8 mouse cellular contexts compared by ENCODE assay signal in the genomic region with DNA sequence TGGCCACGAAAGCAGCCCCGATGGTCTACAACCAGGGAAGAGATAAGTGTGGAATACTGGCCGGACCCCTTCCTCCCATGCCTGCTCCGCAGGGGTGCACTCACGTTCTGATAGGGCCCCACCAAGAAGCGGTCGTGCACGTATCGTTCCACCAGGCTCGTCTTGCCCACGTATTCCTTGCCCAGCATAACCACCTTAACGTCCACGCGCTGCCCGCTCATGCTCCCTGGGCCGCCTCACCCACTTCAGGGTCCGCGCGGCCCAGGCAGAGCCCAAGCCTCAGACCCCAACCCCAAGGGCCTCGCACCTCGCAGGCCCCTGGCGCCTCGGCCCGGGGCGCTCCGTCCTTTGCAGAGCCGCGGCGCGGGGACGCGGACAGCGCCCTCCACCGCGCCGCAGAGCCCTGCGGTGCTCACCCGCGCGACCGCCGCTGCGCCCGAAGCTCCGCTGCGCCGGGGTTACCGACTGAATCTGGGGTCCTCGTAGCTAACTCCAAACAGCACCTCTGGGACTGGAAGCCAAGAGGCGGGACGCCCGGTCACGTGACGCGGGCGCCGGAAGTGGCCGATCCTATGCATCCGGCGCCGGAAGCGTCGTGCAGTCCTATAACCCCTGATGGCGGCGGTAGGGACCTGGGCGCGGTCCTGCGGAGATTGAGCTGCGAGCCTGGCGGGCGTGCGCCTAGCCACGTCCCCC. TPM values are rescaled to one million over a fixed set of nuclear protein-coding genes. Genes with fewer than 3 reads are reported as not detected.
DNase-seq lines count a peak whose midpoint lies in the region; ATAC-seq and TF ChIP-seq lines count a peak whose summit lies in the region.

Rab24 (minus strand) TSS at position 513 of the 696 bp plus-strand sequence.

- H3K4me2 ChIP-seq in embryonic facial prominence, embryonic 13.5 days, result peak within 1 kb of the TSS; percentile 88
- H3K4me2 ChIP-seq in limb, embryonic 14.5 days (replicated peaks; ENCODE audit: low read depth, low read length, severe bottlenecking), result peak within 1 kb of the TSS; percentile 88
- H3K4me2 ChIP-seq in midbrain, embryonic 16.5 days (ENCODE audit: low read length), result peak within 1 kb of the TSS; percentile 97

- no peaks in the 10 kb centered on the region for H3K27me3 ChIP-seq in embryonic facial prominence, embryonic 13.5 days
- no peaks in the 10 kb centered on the region for H3K27me3 ChIP-seq in kidney, adult 2 months (replicated peaks; ENCODE audit: control insufficient read depth, insufficient read depth, low read length)
- H3K27me3 ChIP-seq in limb, embryonic 14.5 days (ENCODE audit: control insufficient read depth, insufficient read depth, low read length), result no peaks in the 10 kb centered on the region
- no peaks in the 10 kb centered on the region for H3K27me3 ChIP-seq in midbrain, embryonic 16.5 days (ENCODE audit: control insufficient read depth, insufficient read depth, low read depth, low read length)
- no peaks in the 10 kb centered on the region for H3K27me3 ChIP-seq in spleen, adult 2 months (ENCODE audit: control insufficient read depth, insufficient read depth, low read length)

- no peak for TF ChIP-seq CTCF in kidney, adult 2 months (conservative IDR thresholded peaks at IDR 0.05; ENCODE audit: insufficient read depth, insufficient read length, low read depth, low read length)
- no peak for TF ChIP-seq CTCF in spleen, adult 2 months (IDR thresholded peaks at IDR 0.05; ENCODE audit: extremely low read depth, insufficient read depth, insufficient read length, insufficient replicate concordance)

- DNase-seq in 3T3-L1 (ENCODE audit: low read depth, low spot score), result peak; percentile 84
- peak; percentile 90 to 93 for DNase-seq in adrenal gland, postnatal 36 days
- peak; percentile 91 to 93 for DNase-seq in heart, adult 18-20 months
- DNase-seq in kidney, adult 2 months, result peak; percentile 94
- DNase-seq in limb, embryonic 14.5 days (ENCODE audit: low spot score), result peak; percentile 96
- DNase-seq in spleen, adult 2 months (ENCODE audit: low read depth in 1 of 2, low spot score in 2 of 2), result peak; percentile 59 to 84

- H3K4me3 ChIP-seq in embryonic facial prominence, embryonic 13.5 days, result peak within 1 kb of the TSS; percentile 97
- H3K4me3 ChIP-seq in kidney, adult 2 months (ENCODE audit: insufficient read depth, low read depth, low read length), result peak within 1 kb of the TSS; percentile 93
- peak within 1 kb of the TSS; percentile 95 for H3K4me3 ChIP-seq in limb, embryonic 14.5 days (replicated peaks; ENCODE audit: low read length)
- H3K4me3 ChIP-seq in midbrain, embryonic 16.5 days (ENCODE audit: low read depth, low read length), result peak within 1 kb of the TSS; percentile 97
- peak within 1 kb of the TSS; percentile 88 for H3K4me3 ChIP-seq in spleen, adult 2 months (ENCODE audit: extremely low read depth, insufficient read depth, insufficient read length)

- H3K9ac ChIP-seq in embryonic facial prominence, embryonic 13.5 days, result peak within 1 kb of the TSS; percentile 97
- H3K9ac ChIP-seq in limb, embryonic 14.5 days (ENCODE audit: low read depth, low read length, severe bottlenecking), result peak within 1 kb of the TSS; percentile 95
- peak within 1 kb of the TSS; percentile 96 for H3K9ac ChIP-seq in midbrain, embryonic 16.5 days (ENCODE audit: low read depth, low read length)

- peaks cover 28% of the 10 kb centered on the region for H3K4me1 ChIP-seq in embryonic facial prominence, embryonic 13.5 days
- H3K4me1 ChIP-seq in kidney, adult 2 months (ENCODE audit: control insufficient read depth, insufficient read depth, low read length), result peaks cover 13% of the 10 kb centered on the region
- H3K4me1 ChIP-seq in limb, embryonic 14.5 days (ENCODE audit: control insufficient read depth, insufficient read depth, low read length), result peaks cover 18% of the 10 kb centered on the region
- peaks cover 26% of the 10 kb centered on the region for H3K4me1 ChIP-seq in midbrain, embryonic 16.5 days (ENCODE audit: control insufficient read depth, insufficient read depth, low read length)
- H3K4me1 ChIP-seq in spleen, adult 2 months (ENCODE audit: control insufficient read depth, insufficient read depth, insufficient read length), result peaks cover 33% of the 10 kb centered on the region

- peak within 1 kb of the TSS; percentile 86 for H3K27ac ChIP-seq in embryonic facial prominence, embryonic 13.5 days
- peak within 1 kb of the TSS; percentile 78 for H3K27ac ChIP-seq in kidney, adult 2 months (ENCODE audit: insufficient read depth, low read depth, low read length)
- H3K27ac ChIP-seq in limb, embryonic 14.5 days (replicated peaks; ENCODE audit: low read depth, low read length), result peak within 1 kb of the TSS; percentile 80
- H3K27ac ChIP-seq in midbrain, embryonic 16.5 days (ENCODE audit: low read length), result peak within 1 kb of the TSS; percentile 84
- H3K27ac ChIP-seq in spleen, adult 2 months (ENCODE audit: insufficient read depth, low read length), result peak within 1 kb of the TSS; percentile 77

- H3K36me3 ChIP-seq in embryonic facial prominence, embryonic 13.5 days, result peaks cover 69% of the 10 kb centered on the region
- H3K36me3 ChIP-seq in kidney, adult 2 months (ENCODE audit: control insufficient read depth, insufficient read depth, low read length), result no peaks in the 10 kb centered on the region; the same call in 1 of the 2 replicates
- peaks cover 70% of the 10 kb centered on the region for H3K36me3 ChIP-seq in limb, embryonic 14.5 days (ENCODE audit: control insufficient read depth, insufficient read depth, low read length)
- peaks cover 12% of the 10 kb centered on the region for H3K36me3 ChIP-seq in midbrain, embryonic 16.5 days (ENCODE audit: control insufficient read depth, insufficient read depth, low read length)
- peaks cover 21% of the 10 kb centered on the region for H3K36me3 ChIP-seq in spleen, adult 2 months (ENCODE audit: control insufficient read depth, insufficient read depth, low read length)

- TF ChIP-seq POLR2A in kidney, adult 2 months (IDR thresholded peaks at IDR 0.05; ENCODE audit: low read depth, low read length), result peak; percentile 25
- peak; percentile 85; the same call in 1 of the 2 replicates for TF ChIP-seq POLR2A in limb, embryonic 14.5 days (IDR thresholded peaks at IDR 0.05; ENCODE audit: borderline replicate concordance, extremely low read depth, insufficient read depth, insufficient read length)
- peak; percentile 49 for TF ChIP-seq POLR2A in spleen, adult 2 months (IDR thresholded peaks at IDR 0.05; ENCODE audit: low read depth, low read length)

- under 1% methylated on average over 72 of the region's 73 CpGs for WGBS in embryonic facial prominence, embryonic 13.5 days
- under 1% methylated on average over 73 of the region's 73 CpGs for WGBS in kidney, adult 2 months
- under 1% methylated on average over 58 of the region's 73 CpGs for WGBS in limb, embryonic 14.5 days
- under 1% methylated on average over 73 of the region's 73 CpGs for WGBS in midbrain, embryonic 16.5 days
- 1% methylated on average over 73 of the region's 73 CpGs for WGBS in spleen, adult 2 months

- ATAC-seq in embryonic facial prominence, embryonic 13.5 days (ENCODE audit: insufficient number of reproducible peaks, insufficient read depth, low FRiP score, low TSS enrichment, low read depth), result peak; percentile 85
- ATAC-seq in limb, embryonic 14.5 days (ENCODE audit: low FRiP score, low read depth), result peak; percentile 90
- peak; percentile 93 for ATAC-seq in midbrain, embryonic 16.5 days

- H3K9me3 ChIP-seq in embryonic facial prominence, embryonic 13.5 days, result no peaks in the 10 kb centered on the region
- H3K9me3 ChIP-seq in limb, embryonic 14.5 days (ENCODE audit: control insufficient read depth, low read length), result no peaks in the 10 kb centered on the region
- H3K9me3 ChIP-seq in midbrain, embryonic 16.5 days (replicated peaks; ENCODE audit: control insufficient read depth, low read length, poor library complexity, severe bottlenecking), result no peaks in the 10 kb centered on the region

RNA-seq across cellular contexts. Expression of gene Rab24, which starts in this region (rescaled TPM):
- total RNA-seq in adrenal gland, postnatal 36 days (2021), result 10 to 100 TPM; 56.9 to 63.8 TPM
- polyA plus RNA-seq in embryonic facial prominence, embryonic 13.5 days (2015; fragmentation: Nextera tagmentation; extraction: Ambion mirVana), result 104 and 112 TPM in 2 replicates
- 10 to 100 TPM; 35.2 to 38.0 TPM for total RNA-seq in heart, adult 18-20 months (2021)
- 81.8 and 89.8 TPM in 2 replicates for polyA plus RNA-seq in kidney, adult 2 months (2012; rRNA removed)
- 154 and 165 TPM in 2 replicates for polyA plus RNA-seq in limb, embryonic 14.5 days (2012; rRNA removed)
- polyA plus RNA-seq in limb, embryonic 14.5 days (2014; fragmentation: Nextera tagmentation; extraction: Ambion mirVana), result 109 and 116 TPM in 2 replicates
- 91.0 and 92.2 TPM in 2 replicates for polyA plus RNA-seq in midbrain, embryonic 16.5 days (2015; fragmentation: Nextera tagmentation; extraction: Ambion mirVana)
- 54.7 and 75.2 TPM in 2 replicates for polyA plus RNA-seq in spleen, adult 2 months (2012; rRNA removed)

Comparison
In these comparisons a context has a peak if more than half of its experiments do, and no peak if none do; other contexts are left out.
1. Peak in every context shown above with its lines: DNase-seq, ATAC-seq, H3K4me3 ChIP-seq and H3K27ac ChIP-seq.
2. POLR2A ChIP-seq: peak in every context shown above with its lines; median percentile 85 in limb, embryonic 14.5 days; 49 in spleen, adult 2 months; 25 in kidney, adult 2 months.